Mouse (Mus musculus): Measurements from ENCODE around the gene Hist2h3c1. TPM values are rescaled to one million over a fixed set of nuclear protein-coding genes. Genes with fewer than 3 reads are reported as not detected.

Gene Hist2h3c1
- polyA plus RNA-seq, 1 experiment from 2014 or later: not detected

- Histone ChIP-seq H3K9me3 (ENCODE audit: control insufficient read depth, low read length) (no peaks in the 10 kb centered on the region), H3K4me1 (replicated peaks; ENCODE audit: control insufficient read depth, insufficient read depth, low read length) (no peaks in the 10 kb centered on the region), H3K27me3 (replicated peaks; ENCODE audit: control insufficient read depth, insufficient read depth, low read length) (no peaks in the 10 kb centered on the region), H3K27ac (ENCODE audit: low read length) (no peak overlapping the region), H3K4me2 (ENCODE audit: low read length) (no peak overlapping the region), H3K4me3 (replicated peaks; ENCODE audit: low read length) (no peak overlapping the region), H3K9ac (replicated peaks; ENCODE audit: low read depth, low read length) (no peak overlapping the region), H3K36me3 (ENCODE audit: control insufficient read depth, insufficient read depth) (no peaks in the 10 kb centered on the region)
- no peak for ATAC-seq
- 51% methylated on average over 5 of the region's 5 CpGs for WGBS
These were observed 46.9 kb downstream of the Hist2h3c1 start for GRCm38 (mm10) chr3:96293368-96293767.

- no peak for ATAC-seq
- Histone ChIP-seq H3K4me2 (ENCODE audit: low read length) (no peak within 1 kb of the TSS), H3K4me3 (replicated peaks; ENCODE audit: low read length) (no peak within 1 kb of the TSS), H3K27ac (ENCODE audit: low read length) (no peak within 1 kb of the TSS), H3K27me3 (replicated peaks; ENCODE audit: control insufficient read depth, insufficient read depth, low read length) (no peaks in the 10 kb centered on the region), H3K36me3 (ENCODE audit: control insufficient read depth, insufficient read depth) (no peaks in the 10 kb centered on the region), H3K9ac (replicated peaks; ENCODE audit: low read depth, low read length) (no peak within 1 kb of the TSS), H3K9me3 (ENCODE audit: control insufficient read depth, low read length) (no peaks in the 10 kb centered on the region), H3K4me1 (replicated peaks; ENCODE audit: control insufficient read depth, insufficient read depth, low read length) (no peaks in the 10 kb centered on the region)
- whole genome bisulfite sequencing: 79% methylated on average over 4 of the region's 4 CpGs
These were observed 47.3 kb downstream of the Hist2h3c1 start, which contains the start of gene Fcgr1 for GRCm38 (mm10) chr3:96293787-96294186. TSS of gene Fcgr1 (minus strand) at chr3:96293969.

Small RNA genes within 50 kb of the gene (microRNA-seq; reads per million reads assigned to microRNA genes)
- gene Gm44492 (not detected), gene Gm47311 (not detected), gene Gm47313 (not detected)

Other genes starting within 250 kb of the Hist2h3c1 start
- 55.3 and 57.4 TPM in 2 replicates for gene Vps45, start 188.2 kb upstream of the Hist2h3c1 start, polyA plus RNA-seq (2015; fragmentation: Nextera tagmentation; extraction: Ambion mirVana)
- gene Otud7b, start 142.2 kb upstream of the Hist2h3c1 start, polyA plus RNA-seq (2015; fragmentation: Nextera tagmentation; extraction: Ambion mirVana): 8.8 and 9.3 TPM in 2 replicates
- 7.8 and 11.5 TPM in 2 replicates for gene Mtmr11, start 84.7 kb upstream of the Hist2h3c1 start, polyA plus RNA-seq (2015; fragmentation: Nextera tagmentation; extraction: Ambion mirVana)
- gene Sf3b4, start 74.4 kb upstream of the Hist2h3c1 start, polyA plus RNA-seq (2015; fragmentation: Nextera tagmentation; extraction: Ambion mirVana): 155 and 157 TPM in 2 replicates
- gene Sv2a, start 65.5 kb upstream of the Hist2h3c1 start, polyA plus RNA-seq (2015; fragmentation: Nextera tagmentation; extraction: Ambion mirVana): 70.3 and 87.3 TPM in 2 replicates
- 64.1 and 64.3 TPM in 2 replicates for gene Bola1, start 27.0 kb upstream of the Hist2h3c1 start, polyA plus RNA-seq (2015; fragmentation: Nextera tagmentation; extraction: Ambion mirVana)
- not detected in 2 replicates for gene Hist2h2ab, start 26.8 kb upstream of the Hist2h3c1 start, polyA plus RNA-seq (2015; fragmentation: Nextera tagmentation; extraction: Ambion mirVana)
- 2.1 and 3.3 TPM in 2 replicates for gene Hist2h2ac, start 25.8 kb upstream of the Hist2h3c1 start, polyA plus RNA-seq (2015; fragmentation: Nextera tagmentation; extraction: Ambion mirVana)
- 8.6 and 10.8 TPM in 2 replicates for gene Hist2h2be, start 25.6 kb upstream of the Hist2h3c1 start, polyA plus RNA-seq (2015; fragmentation: Nextera tagmentation; extraction: Ambion mirVana)
- 2.4 and 3.4 TPM in 2 replicates for gene Hist2h3c2, start 7.6 kb upstream of the Hist2h3c1 start, polyA plus RNA-seq (2015; fragmentation: Nextera tagmentation; extraction: Ambion mirVana)
- 33.3 and 43.5 TPM in 2 replicates for gene Hist2h2aa2, start 6.4 kb upstream of the Hist2h3c1 start, polyA plus RNA-seq (2015; fragmentation: Nextera tagmentation; extraction: Ambion mirVana)
- 20.6 and 26.5 TPM in 2 replicates for gene Hist2h2aa1, start 1.2 kb upstream of the Hist2h3c1 start, polyA plus RNA-seq (2015; fragmentation: Nextera tagmentation; extraction: Ambion mirVana)
- 8.4 and 8.9 TPM in 2 replicates for gene Hist2h4, start 16.6 kb downstream of the Hist2h3c1 start, polyA plus RNA-seq (2015; fragmentation: Nextera tagmentation; extraction: Ambion mirVana)
- gene Hist2h3b, start 22.0 kb downstream of the Hist2h3c1 start, polyA plus RNA-seq (2015; fragmentation: Nextera tagmentation; extraction: Ambion mirVana): 23.1 and 24.7 TPM in 2 replicates
- 3.2 and 4.6 TPM in 2 replicates for gene Hist2h2bb, start 23.1 kb downstream of the Hist2h3c1 start, polyA plus RNA-seq (2015; fragmentation: Nextera tagmentation; extraction: Ambion mirVana)
- gene Fcgr1, start 47.3 kb downstream of the Hist2h3c1 start, polyA plus RNA-seq (2015; fragmentation: Nextera tagmentation; extraction: Ambion mirVana): 0.92 and 0.99 TPM in 2 replicates
- gene BC107364, start 205.6 kb downstream of the Hist2h3c1 start, polyA plus RNA-seq (2015; fragmentation: Nextera tagmentation; extraction: Ambion mirVana): not detected in 2 replicates